Mouse (Mus musculus) heart, adult 2 months (tissue): ENCODE measurements at regions not wholly inside any gene's neighbourhood (a gene's known extent, or its start where the extent isn't known, plus 50 kb on each side); places are given as distances from the start of the nearest gene placed in this dataset.

Experiments
- CTCF ChIP-seq: fragments of 200-600 bp; IDR thresholded peaks from 2 replicates; pipeline ENCODE4 v1.8.1; 2022; ENCODE audit warnings: antibody characterized with exemption, mild to moderate bottlenecking, moderate library complexity
- POLR2A ChIP-seq: fragments of 200-500 bp; IDR thresholded peaks from 2 replicates; pipeline ENCODE4 v1.6.1; 2011; ENCODE audit warnings: mild to moderate bottlenecking, low read depth, low read length, control low read depth; ENCODE audit not compliant: insufficient read depth

DNA sequence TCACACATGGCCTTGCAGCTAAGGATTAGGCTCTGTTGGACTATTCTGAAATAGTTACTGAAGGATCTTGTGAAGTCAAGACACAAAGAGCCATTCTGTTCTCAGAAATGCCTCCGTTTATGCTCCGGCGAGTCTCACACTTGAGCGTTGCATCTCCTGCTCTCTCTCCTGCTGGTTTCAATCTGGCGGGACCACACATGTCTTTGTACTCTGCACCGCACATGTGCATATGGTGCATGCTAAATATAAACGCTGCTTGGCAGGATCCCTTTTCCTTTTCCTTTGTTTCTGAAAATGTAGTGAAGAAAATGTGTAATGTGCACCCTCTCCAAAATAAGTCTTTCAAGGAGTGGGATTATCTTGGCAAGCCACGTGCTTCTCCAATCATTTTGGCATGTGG is 196.4 kb upstream of the Kif2a start:
- TF ChIP-seq POLR2A: no peak
- TF ChIP-seq CTCF: no peak
